Mouse (Mus musculus) bone marrow, adult 2 months (tissue): ENCODE results near the gene Clcf1. TPM values are rescaled to one million over a fixed set of nuclear protein-coding genes. Genes with fewer than 3 reads are reported as not detected.
A peak's percentile ranks its signal among the peaks of the same experiment; 100 is the strongest.

Source experiments
- H3K27ac ChIP-seq: fragments of 200-500 bp; 2 replicates; pipeline ENCODE4 v1.5.1; 2012; ENCODE audit warnings: low read depth, mild to moderate bottlenecking, control low read depth, inconsistent platforms, low read length; ENCODE audit not compliant: control insufficient read depth, poor library complexity, insufficient read depth
- H3K4me1 ChIP-seq: fragments of 200-500 bp; 2 replicates; pipeline ENCODE4 v1.6.1; 2011; ENCODE audit warnings: low read length; ENCODE audit not compliant: control insufficient read depth, insufficient read depth
- H3K4me3 ChIP-seq: fragments of 200-500 bp; replicated peaks from 2 replicates; pipeline ENCODE3; 2011; ENCODE audit warnings: mild to moderate bottlenecking, low read depth, low read length, control low read depth; ENCODE audit not compliant: control insufficient read depth
- CTCF ChIP-seq: fragments of 200-500 bp; IDR thresholded peaks from 2 replicates; pipeline ENCODE4 v1.5.1; 2011; ENCODE audit warnings: low read length, control low read depth; ENCODE audit not compliant: control insufficient read depth, insufficient read depth
- POLR2A ChIP-seq: fragments of 200-500 bp; IDR thresholded peaks from 2 replicates; pipeline ENCODE4 v1.6.1; 2011; ENCODE audit warnings: low read depth, mild to moderate bottlenecking, control low read depth, low read length, borderline replicate concordance; ENCODE audit not compliant: control insufficient read depth
- WGBS: fragments of 180-500 bp; shearing (Covaris S2); methylation state at CpG from one replicate; pipeline ENCODE4 v1.1.7; 2018; 5-methylcytosine and 5-hydroxymethylcytosine counted together
- polyA plus RNA-seq: library from polyadenylated mRNA; stranded (reverse); fragments of >200 nt; gene quantifications from 2 replicates; pipeline ENCODE4 v1.2.4, GENCODE M21; 2011; ENCODE audit warnings: low replicate concordance; ENCODE audit not compliant: missing spikeins, insufficient read depth, insufficient read length

Clcf1 gene
- polyA plus RNA-seq, 1 experiment: 25.4 TPM

GRCm38 (mm10) chr19:4196548-4196947 lies 17.5 kb upstream of the Clcf1 start:
- TF ChIP-seq POLR2A: no peak
- TF ChIP-seq CTCF: no peak
- no peak overlapping the region for H3K27ac ChIP-seq
- no peak overlapping the region for H3K4me3 ChIP-seq
- 22% methylated on average over 5 of the region's 5 CpGs for WGBS
- peaks cover 5% of the 10 kb centered on the region for H3K4me1 ChIP-seq

GRCm38 (mm10) chr19:4197180-4197579 lies 16.9 kb upstream of the Clcf1 start:
- Histone ChIP-seq H3K4me3 (no peak overlapping the region), H3K4me1 (peaks cover 6% of the 10 kb centered on the region), H3K27ac (no peak overlapping the region)
- 71% methylated on average over 3 of the region's 3 CpGs for WGBS
- TF ChIP-seq CTCF: no peak
- no peak for TF ChIP-seq POLR2A

- peak within 1 kb of the TSS; percentile 32 for H3K27ac ChIP-seq
- H3K4me1 ChIP-seq: peaks cover 8% of the 10 kb centered on the region
- peak within 1 kb of the TSS; percentile 89 for H3K4me3 ChIP-seq
- WGBS: under 1% methylated on average over 34 of the region's 34 CpGs
- TF ChIP-seq POLR2A: peak; percentile 79
- TF ChIP-seq CTCF: no peak; the same call in 1 of the 2 replicates
Observed at GRCm38 (mm10) chr19:4201291-4201909, 12.6 kb upstream of the Clcf1 start, which contains the start of gene Rad9a. Gene Rad9a, minus strand, starts transcription at chr19:4201662.

- 62% methylated on average over 7 of the region's 7 CpGs for WGBS
- peaks cover 8% of the 10 kb centered on the region for H3K4me1 ChIP-seq
- no peak overlapping the region for H3K27ac ChIP-seq
- TF ChIP-seq CTCF (no peak), POLR2A (no peak)
- no peak overlapping the region for H3K4me3 ChIP-seq
Observed at GRCm38 (mm10) chr19:4202149-4202548, 11.9 kb upstream of the Clcf1 start.

- H3K4me1 ChIP-seq: peaks cover 8% of the 10 kb centered on the region
- WGBS: 24% methylated on average over 3 of the region's 3 CpGs
- H3K27ac ChIP-seq: peak overlapping the region; percentile 67; the same call in 1 of the 2 replicates
Observed at GRCm38 (mm10) chr19:4203148-4203547, 10.9 kb upstream of the Clcf1 start.

GRCm38 (mm10) chr19:4203604-4204326 lies 10.3 kb upstream of the Clcf1 start:
- 7% methylated on average over 13 of the region's 13 CpGs for WGBS
- Histone ChIP-seq H3K27ac (peak overlapping the region; percentile 55), H3K4me3 (no peak overlapping the region), H3K4me1 (peaks cover 8% of the 10 kb centered on the region)
- TF ChIP-seq POLR2A (no peak), CTCF (no peak)

More at GRCm38 (mm10) chr19:4203148-4203547, 10.9 kb upstream of the Clcf1 start:
- TF ChIP-seq POLR2A (no peak), CTCF (peak; percentile 15; the same call in 1 of the 2 replicates)
- H3K4me3 ChIP-seq: no peak overlapping the region

- TF ChIP-seq POLR2A: no peak
- peak; percentile 13; the same call in 1 of the 2 replicates for TF ChIP-seq CTCF
- 46% methylated on average over 4 of the region's 4 CpGs for WGBS
- H3K27ac ChIP-seq: no peak overlapping the region
Observed at GRCm38 (mm10) chr19:4204889-4205288, 9.1 kb upstream of the Clcf1 start.

GRCm38 (mm10) chr19:4206971-4207370 lies 7.1 kb upstream of the Clcf1 start:
- no peak overlapping the region for H3K27ac ChIP-seq
- peaks cover 4% of the 10 kb centered on the region; the same call in 1 of the 2 replicates for H3K4me1 ChIP-seq
- WGBS: 2% methylated on average over 2 of the region's 2 CpGs
- H3K4me3 ChIP-seq: no peak overlapping the region
- TF ChIP-seq POLR2A (no peak), CTCF (peak; percentile 98)

More at GRCm38 (mm10) chr19:4204889-4205288, 9.1 kb upstream of the Clcf1 start:
- peaks cover 8% of the 10 kb centered on the region for H3K4me1 ChIP-seq
- no peak overlapping the region for H3K4me3 ChIP-seq

GRCm38 (mm10) chr19:4208563-4208962 lies 5.5 kb upstream of the Clcf1 start:
- Histone ChIP-seq H3K27ac (no peak overlapping the region), H3K4me1 (no peaks in the 10 kb centered on the region), H3K4me3 (no peak overlapping the region)
- WGBS: 74% methylated on average over 5 of the region's 5 CpGs
- TF ChIP-seq POLR2A (no peak), CTCF (no peak)
